Mouse (Mus musculus): ENCODE data around the gene Aldoart2.
"Not testable (repeated sequence)": the region's sequence is repeated elsewhere in the genome, so short reads cannot be mapped to it uniquely, and the experiment has no call there.

Aldoart2 gene

GRCm38 (mm10) chr12:55569676-55570075 is 4.6 kb downstream of the Aldoart2 start:
- H3K27me3 ChIP-seq (ENCODE audit: insufficient read depth, low read length), result peaks cover 8% of the 10 kb centered on the region
- TF ChIP-seq NANOG (IDR thresholded peaks at IDR 0.05; ENCODE audit: borderline replicate concordance, low read length) (no peak), POU5F1 (IDR thresholded peaks at IDR 0.05; ENCODE audit: borderline replicate concordance, low read length) (no peak), CTCF (conservative IDR thresholded peaks at IDR 0.05; ENCODE audit: low read length) (no peak)
- peaks cover 41% of the 10 kb centered on the region for H3K4me1 ChIP-seq (replicated peaks; ENCODE audit: low read depth, low read length)
- no peaks in the 10 kb centered on the region for H3K36me3 ChIP-seq (ENCODE audit: insufficient read depth, low read length)
- H3K9me3 ChIP-seq (ENCODE audit: low read length), result peaks cover 12% of the 10 kb centered on the region
- H3K4me3 ChIP-seq (replicated peaks; ENCODE audit: low read length), result no peak overlapping the region

- Histone ChIP-seq H3K4me1 (replicated peaks; ENCODE audit: low read depth, low read length) (peaks cover 32% of the 10 kb centered on the region), H3K27me3 (ENCODE audit: insufficient read depth, low read length) (peaks cover 1% of the 10 kb centered on the region; the same call in 1 of the 2 replicates), H3K9me3 (ENCODE audit: low read length) (peaks cover 12% of the 10 kb centered on the region), H3K36me3 (ENCODE audit: insufficient read depth, low read length) (no peaks in the 10 kb centered on the region), H3K4me3 (replicated peaks; ENCODE audit: low read length) (no peak overlapping the region)
- TF ChIP-seq NANOG (IDR thresholded peaks at IDR 0.05; ENCODE audit: borderline replicate concordance, low read length) (no peak), CTCF (conservative IDR thresholded peaks at IDR 0.05; ENCODE audit: low read length) (no peak), POU5F1 (IDR thresholded peaks at IDR 0.05; ENCODE audit: borderline replicate concordance, low read length) (no peak)
Observed at GRCm38 (mm10) chr12:55570646-55571045, 5.6 kb downstream of the Aldoart2 start.

GRCm38 (mm10) chr12:55571181-55571580 is 6.1 kb downstream of the Aldoart2 start:
- peaks cover 26% of the 10 kb centered on the region for H3K4me1 ChIP-seq (replicated peaks; ENCODE audit: low read depth, low read length)
- H3K36me3 ChIP-seq (ENCODE audit: insufficient read depth, low read length), result no peaks in the 10 kb centered on the region
- TF ChIP-seq CTCF (conservative IDR thresholded peaks at IDR 0.05; ENCODE audit: low read length) (no peak), POU5F1 (IDR thresholded peaks at IDR 0.05; ENCODE audit: borderline replicate concordance, low read length) (no peak), NANOG (IDR thresholded peaks at IDR 0.05; ENCODE audit: borderline replicate concordance, low read length) (no peak)
- H3K9me3 ChIP-seq (ENCODE audit: low read length), result peaks cover 12% of the 10 kb centered on the region
- H3K4me3 ChIP-seq (replicated peaks; ENCODE audit: low read length), result no peak overlapping the region
- H3K27me3 ChIP-seq (ENCODE audit: insufficient read depth, low read length), result no peaks in the 10 kb centered on the region

GRCm38 (mm10) chr12:55571661-55572060 is 6.6 kb downstream of the Aldoart2 start:
- Histone ChIP-seq H3K27me3 (ENCODE audit: insufficient read depth, low read length) (no peaks in the 10 kb centered on the region), H3K36me3 (ENCODE audit: insufficient read depth, low read length) (no peaks in the 10 kb centered on the region), H3K4me1 (replicated peaks; ENCODE audit: low read depth, low read length) (peaks cover 24% of the 10 kb centered on the region), H3K4me3 (replicated peaks; ENCODE audit: low read length) (no peak overlapping the region), H3K9me3 (ENCODE audit: low read length) (peaks cover 12% of the 10 kb centered on the region)
- no peak for TF ChIP-seq POU5F1 (IDR thresholded peaks at IDR 0.05; ENCODE audit: borderline replicate concordance, low read length)
- TF ChIP-seq CTCF (conservative IDR thresholded peaks at IDR 0.05; ENCODE audit: low read length), result no peak
- TF ChIP-seq NANOG (IDR thresholded peaks at IDR 0.05; ENCODE audit: borderline replicate concordance, low read length), result no peak

GRCm38 (mm10) chr12:55573089-55573488 is 8.1 kb downstream of the Aldoart2 start:
- Histone ChIP-seq H3K4me3 (replicated peaks; ENCODE audit: low read length) (no peak overlapping the region), H3K27me3 (ENCODE audit: insufficient read depth, low read length) (no peaks in the 10 kb centered on the region), H3K4me1 (replicated peaks; ENCODE audit: low read depth, low read length) (peaks cover 22% of the 10 kb centered on the region), H3K9me3 (ENCODE audit: low read length) (peaks cover 12% of the 10 kb centered on the region), H3K36me3 (ENCODE audit: insufficient read depth, low read length) (no peaks in the 10 kb centered on the region)
- peak; percentile 90 for TF ChIP-seq CTCF (conservative IDR thresholded peaks at IDR 0.05; ENCODE audit: low read length)
- no peak for TF ChIP-seq POU5F1 (IDR thresholded peaks at IDR 0.05; ENCODE audit: borderline replicate concordance, low read length)

GRCm38 (mm10) chr12:55573794-55574193 is 8.8 kb downstream of the Aldoart2 start:
- no peak for TF ChIP-seq POU5F1 (IDR thresholded peaks at IDR 0.05; ENCODE audit: borderline replicate concordance, low read length)
- no peak for TF ChIP-seq NANOG (IDR thresholded peaks at IDR 0.05; ENCODE audit: borderline replicate concordance, low read length)
- TF ChIP-seq CTCF (conservative IDR thresholded peaks at IDR 0.05; ENCODE audit: low read length), result no peak
- H3K4me1 ChIP-seq (replicated peaks; ENCODE audit: low read depth, low read length), result peaks cover 15% of the 10 kb centered on the region
- no peak overlapping the region for H3K4me3 ChIP-seq (replicated peaks; ENCODE audit: low read length)
- H3K9me3 ChIP-seq (ENCODE audit: low read length), result peaks cover 12% of the 10 kb centered on the region
- no peaks in the 10 kb centered on the region for H3K27me3 ChIP-seq (ENCODE audit: insufficient read depth, low read length)
- no peaks in the 10 kb centered on the region for H3K36me3 ChIP-seq (ENCODE audit: insufficient read depth, low read length)

- peaks cover 14% of the 10 kb centered on the region for H3K4me1 ChIP-seq (replicated peaks; ENCODE audit: low read depth, low read length)
- not testable (repeated sequence) for H3K4me3 ChIP-seq (replicated peaks; ENCODE audit: low read length); H3K9me3 ChIP-seq (ENCODE audit: low read length); H3K36me3 ChIP-seq (ENCODE audit: insufficient read depth, low read length); H3K27me3 ChIP-seq (ENCODE audit: insufficient read depth, low read length)
Observed at GRCm38 (mm10) chr12:55586936-55587335, 21.9 kb downstream of the Aldoart2 start.

- H3K36me3 ChIP-seq (ENCODE audit: insufficient read depth, low read length), result no peaks in the 10 kb centered on the region
- no peak for TF ChIP-seq POU5F1 (IDR thresholded peaks at IDR 0.05; ENCODE audit: borderline replicate concordance, low read length)
- TF ChIP-seq NANOG (IDR thresholded peaks at IDR 0.05; ENCODE audit: borderline replicate concordance, low read length), result no peak
- no peak for TF ChIP-seq CTCF (conservative IDR thresholded peaks at IDR 0.05; ENCODE audit: low read length)
Observed at GRCm38 (mm10) chr12:55598537-55598886, 33.5 kb downstream of the Aldoart2 start.

GRCm38 (mm10) chr12:55598887-55599561 is 34.0 kb downstream of the Aldoart2 start, which contains the start of gene Insm2:
TSS of gene Insm2 (plus strand) at chr12:55599427.
- peak within 1 kb of the TSS; percentile 85 for H3K4me3 ChIP-seq (replicated peaks; ENCODE audit: low read length)
- no peak for TF ChIP-seq POU5F1 (IDR thresholded peaks at IDR 0.05; ENCODE audit: borderline replicate concordance, low read length)
- H3K36me3 ChIP-seq (ENCODE audit: insufficient read depth, low read length), result no peaks in the 10 kb centered on the region
- H3K9me3 ChIP-seq (ENCODE audit: low read length), result no peaks in the 10 kb centered on the region
- peaks cover 15% of the 10 kb centered on the region for H3K4me1 ChIP-seq (replicated peaks; ENCODE audit: low read depth, low read length)
- peaks cover 66% of the 10 kb centered on the region for H3K27me3 ChIP-seq (ENCODE audit: insufficient read depth, low read length)

More at GRCm38 (mm10) chr12:55598537-55598886, 33.5 kb downstream of the Aldoart2 start:
- H3K27me3 ChIP-seq (ENCODE audit: insufficient read depth, low read length), result peaks cover 65% of the 10 kb centered on the region
- H3K4me3 ChIP-seq (replicated peaks; ENCODE audit: low read length), result peak overlapping the region; percentile 85
- H3K4me1 ChIP-seq (replicated peaks; ENCODE audit: low read depth, low read length), result peaks cover 15% of the 10 kb centered on the region
- H3K9me3 ChIP-seq (ENCODE audit: low read length), result no peaks in the 10 kb centered on the region

All from E14TG2a.4 (cell line).